Mouse (Mus musculus) limb, embryonic 10.5 days (tissue): ENCODE results near the gene Gm29797. TPM values are rescaled to one million over a fixed set of nuclear protein-coding genes. Genes with fewer than 3 reads are reported as not detected.

ENCODE experiments used
- DNase-seq: peaks from one replicate; pipeline ENCODE4 v3.0.0-alpha.2; 2017; ENCODE audit warnings: low spot score
- H3K27ac ChIP-seq: fragments of 300-500 bp; sonication (generic); 2 replicates; pipeline ENCODE4 v1.5.1; 2016; ENCODE audit warnings: mild to moderate bottlenecking
- H3K27me3 ChIP-seq: fragments of 300-500 bp; sonication (generic); 2 replicates; pipeline ENCODE4 v1.6.1; 2016; ENCODE audit warnings: low read depth, mild to moderate bottlenecking; ENCODE audit not compliant: poor library complexity, severe bottlenecking
- H3K36me3 ChIP-seq: fragments of 300-500 bp; sonication (generic); 2 replicates; pipeline ENCODE4 v1.6.1; 2016; ENCODE audit warnings: mild to moderate bottlenecking, moderate library complexity
- H3K4me1 ChIP-seq: fragments of 300-500 bp; sonication (generic); 2 replicates; pipeline ENCODE4 v1.6.1; 2016
- H3K4me3 ChIP-seq: fragments of 300-500 bp; sonication (generic); 2 replicates; pipeline ENCODE4 v1.5.1; 2016; ENCODE audit warnings: mild to moderate bottlenecking, moderate library complexity
- H3K9me3 ChIP-seq: fragments of 300-500 bp; sonication (generic); replicated peaks from 2 replicates; pipeline ENCODE4 v1.6.1; 2016; ENCODE audit warnings: mild to moderate bottlenecking
- WGBS: fragments of 180-500 bp; shearing (Covaris S2); methylation state at CpG from one replicate; pipeline ENCODE4 v1.1.7; 2016; 5-methylcytosine and 5-hydroxymethylcytosine counted together
- polyA plus RNA-seq: library from polyadenylated mRNA; unstranded; fragments of >200 nt; fragmentation: Nextera tagmentation; extraction: Ambion mirVana; gene quantifications from 2 replicates; pipeline ENCODE4 v1.2.1, GENCODE M21; 2016

The Gm29797 gene
- polyA plus RNA-seq, 1 experiment from 2014 or later, result 0.39 TPM

DNA sequence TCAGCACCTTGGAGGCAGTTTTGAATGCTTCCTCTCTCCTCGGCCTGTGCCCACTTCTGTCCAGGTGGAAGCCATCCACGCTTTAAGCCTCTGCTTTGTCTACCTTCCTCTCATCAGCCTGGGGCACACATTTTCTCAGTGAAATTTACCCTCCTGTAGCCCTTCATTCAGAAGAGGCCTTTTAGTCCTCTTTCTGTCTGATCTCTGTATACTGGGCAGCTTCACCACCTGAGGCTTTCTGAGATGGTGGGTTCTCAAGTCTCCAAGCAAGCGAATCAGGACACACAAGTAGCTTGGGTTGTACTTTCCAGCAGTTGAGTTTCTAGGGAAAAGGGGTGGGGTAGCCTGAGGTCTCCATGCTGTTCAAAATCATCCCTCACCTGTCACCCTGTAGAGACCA is 35.5 kb downstream of the Gm29797 start:
- 96% methylated on average over 3 of the region's 3 CpGs for WGBS
- no peak for DNase-seq
- Histone ChIP-seq H3K36me3 (peaks cover 42% of the 10 kb centered on the region), H3K27ac (no peak overlapping the region; the same call in 1 of the 2 replicates), H3K4me3 (peak overlapping the region; percentile 77), H3K9me3 (no peaks in the 10 kb centered on the region), H3K4me1 (peaks cover 31% of the 10 kb centered on the region), H3K27me3 (peaks cover 25% of the 10 kb centered on the region)

DNA sequence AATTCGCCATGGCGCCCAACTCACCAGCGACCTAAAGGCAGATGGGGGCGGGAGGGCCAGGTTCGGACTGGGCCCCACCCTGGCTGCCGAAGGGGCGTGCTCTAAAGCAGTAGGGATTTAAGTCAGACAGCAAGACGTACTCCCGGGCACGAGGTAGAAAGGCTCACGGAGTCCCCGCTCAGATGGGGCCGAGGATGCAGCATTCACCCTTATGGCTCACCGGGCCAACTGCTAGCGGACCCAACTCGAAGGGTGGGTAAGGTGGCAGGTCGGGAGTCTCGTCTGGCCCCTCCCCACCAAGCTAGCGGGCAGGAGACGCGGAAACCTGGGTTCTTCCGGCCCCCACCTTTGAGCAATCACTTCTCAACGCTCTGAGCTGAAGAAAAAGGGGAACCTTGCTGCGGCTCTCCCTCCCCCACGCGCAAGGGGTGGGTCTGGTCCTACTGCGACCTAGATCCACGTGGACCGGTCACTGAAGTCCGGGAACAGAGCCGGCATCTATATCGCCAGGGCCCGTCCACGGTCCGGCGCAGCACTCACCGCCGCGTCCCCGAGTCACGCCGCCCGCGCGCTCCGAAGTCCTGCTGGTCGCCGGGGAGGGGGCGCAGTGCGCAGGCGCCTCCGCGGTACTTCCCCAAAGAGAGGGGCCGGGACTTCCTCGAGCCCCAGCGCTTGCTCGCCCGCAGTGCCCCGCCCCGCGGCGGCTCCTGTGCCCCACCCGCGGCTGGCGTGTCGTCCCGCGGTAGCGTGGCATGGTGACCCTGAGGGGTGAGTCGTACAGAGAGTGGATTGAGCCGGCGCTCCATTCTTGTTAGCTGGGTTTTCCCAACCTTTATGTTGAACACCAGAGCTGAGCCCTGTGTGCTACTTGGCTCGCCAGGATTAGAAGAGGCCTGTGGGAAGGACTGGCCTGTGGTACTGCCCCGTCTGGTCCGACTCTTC is 36.8 kb downstream of the Gm29797 start, which contains the start of gene Rgs19:
TSS of gene Rgs19 (minus strand) at position 639 of the 942 bp plus-strand sequence.
- H3K9me3 ChIP-seq, result no peaks in the 10 kb centered on the region
- H3K27me3 ChIP-seq, result peaks cover 32% of the 10 kb centered on the region
- under 1% methylated on average over 72 of the region's 75 CpGs for WGBS
- DNase-seq, result peak; percentile 87
- H3K36me3 ChIP-seq, result peaks cover 29% of the 10 kb centered on the region
- H3K4me1 ChIP-seq, result peaks cover 31% of the 10 kb centered on the region
- peak within 1 kb of the TSS; percentile 92 for H3K27ac ChIP-seq
- peak within 1 kb of the TSS; percentile 77 for H3K4me3 ChIP-seq

DNA sequence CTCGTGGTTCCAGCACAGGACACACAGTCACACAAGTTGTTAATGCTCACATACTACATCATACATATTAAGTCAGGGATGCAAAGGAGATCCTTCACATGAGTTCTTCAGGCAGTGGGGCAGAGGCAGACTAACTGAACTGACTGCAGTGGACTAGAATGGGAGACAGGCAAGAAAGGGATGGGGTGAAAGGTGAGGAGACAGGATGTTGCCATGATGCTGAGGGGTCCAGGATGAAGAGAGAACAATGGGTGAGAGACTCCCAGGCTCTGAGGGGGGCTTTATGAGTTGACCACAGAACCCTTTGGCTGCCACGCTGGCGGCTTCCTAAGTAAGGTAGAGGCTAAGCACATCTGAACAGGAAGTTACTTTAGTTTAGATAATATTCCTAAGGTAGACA is 37.7 kb downstream of the Gm29797 start:
- no peaks in the 10 kb centered on the region for H3K9me3 ChIP-seq
- peaks cover 32% of the 10 kb centered on the region for H3K27me3 ChIP-seq
- DNase-seq, result no peak
- H3K4me3 ChIP-seq, result peak overlapping the region; percentile 77
- H3K36me3 ChIP-seq, result peaks cover 20% of the 10 kb centered on the region
- peak overlapping the region; percentile 92; the same call in 1 of the 2 replicates for H3K27ac ChIP-seq
- WGBS, result 87% methylated on average over 3 of the region's 3 CpGs
- peaks cover 31% of the 10 kb centered on the region for H3K4me1 ChIP-seq

DNA sequence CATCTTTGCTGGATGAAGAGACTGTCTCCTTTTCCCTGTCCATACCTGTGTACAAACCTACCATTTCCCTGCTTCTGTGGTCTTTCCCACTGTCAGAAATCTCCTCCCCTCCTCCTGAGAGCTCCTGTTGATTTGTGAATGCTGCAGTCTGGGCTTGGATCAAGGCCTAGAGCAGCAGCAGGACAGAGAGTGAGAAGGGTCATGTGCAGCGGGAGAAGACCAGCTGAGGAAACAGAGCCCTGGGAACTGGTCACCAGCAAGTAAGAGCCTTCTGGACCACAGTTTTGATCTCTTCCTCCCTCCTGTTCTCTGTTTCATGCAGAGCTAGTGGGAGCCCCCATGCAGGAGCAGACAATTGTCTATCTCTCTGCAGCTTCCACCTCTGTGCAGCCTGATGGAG is 38.9 kb downstream of the Gm29797 start:
- H3K27me3 ChIP-seq, result peaks cover 32% of the 10 kb centered on the region
- WGBS, result 87% methylated on average over 1 of the region's 1 CpGs
- H3K36me3 ChIP-seq, result peaks cover 8% of the 10 kb centered on the region
- no peak overlapping the region for H3K27ac ChIP-seq
- H3K9me3 ChIP-seq, result no peaks in the 10 kb centered on the region
- H3K4me1 ChIP-seq, result peaks cover 30% of the 10 kb centered on the region
- no peak for DNase-seq
- no peak overlapping the region for H3K4me3 ChIP-seq

DNA sequence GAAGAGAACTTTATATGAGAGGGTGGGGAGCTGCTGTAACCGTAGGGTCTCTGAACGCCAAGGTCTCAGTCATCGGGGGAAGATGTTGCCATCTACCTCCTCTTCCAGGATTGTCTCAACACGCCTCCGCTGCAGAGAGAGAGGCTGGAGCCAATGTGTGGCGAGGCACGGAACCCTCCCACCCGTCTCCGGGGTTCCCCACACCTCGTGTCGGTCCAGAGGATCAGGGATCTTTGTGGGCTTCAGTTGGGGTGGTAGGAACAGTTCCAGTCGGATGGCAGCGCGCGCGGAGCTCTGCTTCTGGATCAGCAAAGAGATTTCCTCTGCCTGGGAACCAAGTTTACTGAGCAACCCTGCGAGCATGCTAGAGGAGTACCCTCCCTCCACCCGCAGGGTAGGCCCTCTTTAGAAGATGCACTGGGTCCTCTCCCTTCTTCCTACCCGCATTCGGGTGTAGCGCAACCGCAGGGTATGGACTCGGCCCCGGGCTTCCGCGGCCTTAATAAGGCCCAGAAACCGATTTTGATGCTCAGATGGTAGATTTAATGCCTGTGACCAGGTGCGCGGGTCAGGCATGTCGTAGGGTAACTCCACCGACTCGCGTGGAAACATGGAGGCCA is 40.1 kb downstream of the Gm29797 start:
- no peak for DNase-seq
- 66% methylated on average over 33 of the region's 33 CpGs for WGBS
- Histone ChIP-seq H3K4me3 (no peak overlapping the region), H3K9me3 (no peaks in the 10 kb centered on the region), H3K27me3 (peaks cover 32% of the 10 kb centered on the region), H3K27ac (no peak overlapping the region), H3K4me1 (peaks cover 21% of the 10 kb centered on the region), H3K36me3 (no peaks in the 10 kb centered on the region)

DNA sequence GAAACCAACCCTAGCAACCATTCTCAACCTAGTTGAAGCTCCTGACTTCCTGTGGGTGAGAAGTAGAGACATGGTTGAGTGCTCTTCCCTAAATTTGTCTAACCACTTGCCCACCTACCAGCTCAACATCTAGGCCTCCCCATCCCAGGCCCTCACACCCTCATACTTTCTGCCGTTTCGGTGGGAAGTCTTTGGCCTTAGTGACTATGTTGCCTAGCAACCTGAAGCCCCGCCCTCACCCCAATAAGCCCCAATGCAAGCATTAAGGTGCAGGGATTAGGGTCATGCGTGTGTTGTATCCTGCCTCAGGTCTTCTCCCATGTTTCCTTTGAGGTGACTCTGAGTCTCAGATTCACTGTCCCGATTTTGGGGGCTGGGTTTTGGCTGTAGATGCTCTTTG is 41.4 kb downstream of the Gm29797 start, which contains the start of gene Lkaaear1:
TSS of gene Lkaaear1 (minus strand) at position 202 of the 400 bp plus-strand sequence.
- Histone ChIP-seq H3K36me3 (no peaks in the 10 kb centered on the region), H3K4me3 (no peak within 1 kb of the TSS), H3K27me3 (peaks cover 32% of the 10 kb centered on the region), H3K4me1 (peaks cover 8% of the 10 kb centered on the region), H3K27ac (no peak within 1 kb of the TSS), H3K9me3 (no peaks in the 10 kb centered on the region)
- DNase-seq, result no peak
- 52% methylated on average over 5 of the region's 5 CpGs for WGBS

DNA sequence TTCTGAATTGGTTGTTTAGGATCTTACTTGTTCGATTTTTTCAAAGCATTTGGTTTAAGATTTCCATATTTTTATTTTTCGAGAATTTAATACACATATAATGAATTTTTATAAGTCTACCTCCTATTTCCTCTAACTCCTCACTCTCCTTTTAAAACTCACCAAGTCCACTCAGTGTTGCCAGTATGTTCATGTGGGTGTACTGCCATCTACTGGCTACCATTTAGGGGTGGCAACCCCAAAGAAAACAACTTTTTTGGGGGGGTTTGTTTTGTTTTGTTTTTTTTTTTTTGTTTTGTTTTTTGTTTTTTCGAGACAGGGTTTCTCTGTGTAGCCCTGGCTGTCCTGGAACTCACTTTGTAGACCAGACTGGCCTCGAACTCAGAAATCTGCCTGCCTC is 49.8 kb downstream of the Gm29797 start:
- no peaks in the 10 kb centered on the region for H3K27me3 ChIP-seq
- DNase-seq, result no peak
- no peaks in the 10 kb centered on the region for H3K9me3 ChIP-seq
- H3K4me1 ChIP-seq, result no peaks in the 10 kb centered on the region
- H3K4me3 ChIP-seq, result no peak overlapping the region
- WGBS, result 38% methylated on average over 4 of the region's 4 CpGs
- no peaks in the 10 kb centered on the region for H3K36me3 ChIP-seq
- no peak overlapping the region for H3K27ac ChIP-seq

Other genes starting within 250 kb of the Gm29797 start
- gene Zbtb46, start 197.6 kb upstream of the Gm29797 start, polyA plus RNA-seq, result 17.5 and 17.7 TPM in 2 replicates
- 0.08 and 0.21 TPM in 2 replicates for gene Abhd16b, start 163.8 kb upstream of the Gm29797 start, polyA plus RNA-seq
- 176 and 185 TPM in 2 replicates for gene Tpd52l2, start 159.9 kb upstream of the Gm29797 start, polyA plus RNA-seq
- gene Dnajc5, start 136.5 kb upstream of the Gm29797 start, polyA plus RNA-seq, result 86.6 and 97.6 TPM in 2 replicates
- gene Uckl1, start 72.1 kb upstream of the Gm29797 start, polyA plus RNA-seq, result 36.6 and 44.1 TPM in 2 replicates
- 79.4 and 80.5 TPM in 2 replicates for gene Prpf6, start 65.2 kb upstream of the Gm29797 start, polyA plus RNA-seq
- gene Zfp512b, start 64.2 kb upstream of the Gm29797 start, polyA plus RNA-seq, result 37.5 and 57.7 TPM in 2 replicates
- 12.0 and 17.2 TPM in 2 replicates for gene Samd10, start 57.8 kb upstream of the Gm29797 start, polyA plus RNA-seq
- 25.9 and 27.9 TPM in 2 replicates for gene Sox18, start 14.6 kb downstream of the Gm29797 start, polyA plus RNA-seq
- gene Tcea2, start 23.3 kb downstream of the Gm29797 start, polyA plus RNA-seq, result 16.5 and 25.8 TPM in 2 replicates
- 94.3 and 96.4 TPM in 2 replicates for gene Rgs19, start 36.9 kb downstream of the Gm29797 start, polyA plus RNA-seq
- gene Lkaaear1, start 41.4 kb downstream of the Gm29797 start, polyA plus RNA-seq, result not detected in 2 replicates
- gene Oprl1, start 58.0 kb downstream of the Gm29797 start, polyA plus RNA-seq, result 0.33 and 0.65 TPM in 2 replicates
- gene Myt1, start 106.3 kb downstream of the Gm29797 start, polyA plus RNA-seq, result 0.18 TPM in 1 of 2 replicates, not detected in the other
- 22.9 and 32.8 TPM in 2 replicates for gene Pcmtd2, start 180.8 kb downstream of the Gm29797 start, polyA plus RNA-seq
- gene Polr3k, start 207.3 kb downstream of the Gm29797 start, polyA plus RNA-seq, result 101 and 105 TPM in 2 replicates